Mouse (Mus musculus) layer of hippocampus, postnatal 14 days (tissue): ENCODE measurements around the gene Uqcrc1. TPM values are rescaled to one million over a fixed set of nuclear protein-coding genes. Genes with fewer than 3 reads are reported as not detected.

ENCODE experiments used
- DNase-seq, 2 experiments: peaks; one replicate each; pipeline ENCODE4 v3.0.0; 2021 to 2022; ENCODE audit warnings: low spot score in 2 of 2, mixed read lengths in 1 of 2
- long read RNA-seq, 2 experiments: library from polyadenylated mRNA; stranded (forward); transcript quantifications; one replicate each; pipeline ENCODE4 v2.0.0; 2021
- total RNA-seq, 2 experiments: library from RNA; stranded (reverse); gene quantifications; 2 replicates each; pipeline ENCODE4 v1.2.3; 2021

Uqcrc1 gene
- total RNA-seq: 100 to 1,000 TPM; 388 to 394 TPM
- long read RNA-seq, experiment 1, transcript Uqcrc1-201 (13 exons, 1,653 nt): major isoform, 684 of 730 reads
- long read RNA-seq, experiment 1, partial matches to known transcripts: 17 of 730 reads
- long read RNA-seq, experiment 1, other reads (novel, unspliced or antisense): 29 of 730 reads
- long read RNA-seq, experiment 2, transcript Uqcrc1-201 (13 exons, 1,653 nt): major isoform, 839 of 897 reads
- long read RNA-seq, experiment 2, partial matches to known transcripts: 30 of 897 reads
- long read RNA-seq, experiment 2, other reads (novel, unspliced or antisense): 27 of 897 reads

GRCm38 (mm10) chr9:108936418-108937364 lies at the start of gene Uqcrc1:
Gene Uqcrc1, plus strand, starts transcription at chr9:108936633.
- DNase-seq: peak; percentile 96

- DNase-seq: no peak
Measured at GRCm38 (mm10) chr9:108912308-108912707, 24.1 kb upstream of the Uqcrc1 start.

- DNase-seq: no peak
Measured at GRCm38 (mm10) chr9:108913161-108913560, 23.3 kb upstream of the Uqcrc1 start.

- DNase-seq: peak; percentile 19 to 57
Measured at GRCm38 (mm10) chr9:108913621-108914020, 22.8 kb upstream of the Uqcrc1 start.

- DNase-seq: peak; percentile 66 to 80
Measured at GRCm38 (mm10) chr9:108914491-108914890, 21.9 kb upstream of the Uqcrc1 start, which contains the start of gene Tmem89. Gene Tmem89, plus strand, starts transcription at chr9:108914619.

GRCm38 (mm10) chr9:108925897-108926296 lies 10.5 kb upstream of the Uqcrc1 start:
- no peak for DNase-seq

- no peak for DNase-seq
Measured at GRCm38 (mm10) chr9:108928424-108928823, 8.0 kb upstream of the Uqcrc1 start.

GRCm38 (mm10) chr9:108935991-108936390 lies 442 bp upstream of the Uqcrc1 start:
- no peak for DNase-seq

- no peak for DNase-seq
Measured at GRCm38 (mm10) chr9:108945111-108945510, 8.7 kb downstream of the Uqcrc1 start.

- no peak for DNase-seq
Measured at GRCm38 (mm10) chr9:108945608-108946007, 9.2 kb downstream of the Uqcrc1 start.

GRCm38 (mm10) chr9:108949231-108949966 lies 13.0 kb downstream of the Uqcrc1 start:
- DNase-seq: no peak

- DNase-seq: no peak
Measured at GRCm38 (mm10) chr9:108949967-108950728, 13.7 kb downstream of the Uqcrc1 start.

- no peak for DNase-seq
Measured at GRCm38 (mm10) chr9:108953081-108953636, 16.7 kb downstream of the Uqcrc1 start, which contains the start of gene Col7a1. Gene Col7a1, plus strand, starts transcription at chr9:108953586.

- DNase-seq: no peak
Measured at GRCm38 (mm10) chr9:108955241-108955640, 18.8 kb downstream of the Uqcrc1 start.

- DNase-seq: no peak
Measured at GRCm38 (mm10) chr9:108955846-108956245, 19.4 kb downstream of the Uqcrc1 start.

GRCm38 (mm10) chr9:108963577-108963976 lies 27.1 kb downstream of the Uqcrc1 start:
- no peak for DNase-seq

GRCm38 (mm10) chr9:108964338-108964737 lies 27.9 kb downstream of the Uqcrc1 start:
- no peak for DNase-seq

- no peak for DNase-seq
Measured at GRCm38 (mm10) chr9:108970623-108971022, 34.2 kb downstream of the Uqcrc1 start.

- no peak for DNase-seq
Measured at GRCm38 (mm10) chr9:108976483-108976882, 40.0 kb downstream of the Uqcrc1 start.

GRCm38 (mm10) chr9:108977966-108978365 lies 41.5 kb downstream of the Uqcrc1 start:
- no peak for DNase-seq
